Mouse (Mus musculus): ENCODE results near the gene H2-M10.3. TPM values are rescaled to one million over a fixed set of nuclear protein-coding genes. Genes with fewer than 3 reads are reported as not detected.
"Not testable (repeated sequence)": the region's sequence is repeated elsewhere in the genome, so short reads cannot be mapped to it uniquely, and the experiment has no call there.

Gene H2-M10.3
- polyA plus RNA-seq (2015; fragmentation: Nextera tagmentation; extraction: Ambion mirVana), result not detected in 2 replicates

GRCm38 (mm10) chr17:36368317-36368716, at the start of gene H2-M10.3:
Gene H2-M10.3 (minus strand): TSS chr17:36368417.
- H3K9me3 ChIP-seq (replicated peaks); H3K9ac ChIP-seq (replicated peaks); H3K27ac ChIP-seq (replicated peaks); H3K4me2 ChIP-seq; H3K36me3 ChIP-seq; H3K4me1 ChIP-seq; H3K27me3 ChIP-seq (replicated peaks); ATAC-seq (ENCODE audit: low FRiP score); H3K4me3 ChIP-seq (replicated peaks): not testable (repeated sequence)
- 93% methylated on average over 2 of the region's 2 CpGs for WGBS

- WGBS, result 60% methylated on average over 2 of the region's 2 CpGs
- H3K9me3 ChIP-seq (replicated peaks), result no peaks in the 10 kb centered on the region
- H3K36me3 ChIP-seq, result no peaks in the 10 kb centered on the region
- no peak overlapping the region; the same call in 1 of the 2 replicates for H3K9ac ChIP-seq (replicated peaks)
- ATAC-seq (ENCODE audit: low FRiP score), result no peak
- 0 out of 2 replicates have a peak, but pooled peaks cover 4% of the 10 kb centered on the region for H3K27me3 ChIP-seq (replicated peaks)
- H3K27ac ChIP-seq (replicated peaks), result no peak overlapping the region
- no peak overlapping the region for H3K4me3 ChIP-seq (replicated peaks)
- no peaks in the 10 kb centered on the region for H3K4me1 ChIP-seq
- no peak overlapping the region for H3K4me2 ChIP-seq
Measured at GRCm38 (mm10) chr17:36417416-36417815, 49.2 kb upstream of the H2-M10.3 start.

GRCm38 (mm10) chr17:36415407-36415806, 47.2 kb upstream of the H2-M10.3 start:
- H3K4me3 ChIP-seq (replicated peaks), result no peak overlapping the region
- no peak overlapping the region for H3K9ac ChIP-seq (replicated peaks)
- H3K9me3 ChIP-seq (replicated peaks), result no peaks in the 10 kb centered on the region
- no peak overlapping the region for H3K4me2 ChIP-seq
- no peaks in the 10 kb centered on the region for H3K4me1 ChIP-seq
- WGBS, result 71% methylated on average over 1 of the region's 1 CpGs
- ATAC-seq (ENCODE audit: low FRiP score), result no peak
- H3K36me3 ChIP-seq, result no peaks in the 10 kb centered on the region
- no peak overlapping the region for H3K27ac ChIP-seq (replicated peaks)
- H3K27me3 ChIP-seq (replicated peaks), result 0 out of 2 replicates have a peak, but pooled peaks cover 4% of the 10 kb centered on the region

GRCm38 (mm10) chr17:36414361-36414760, 46.1 kb upstream of the H2-M10.3 start:
- Histone ChIP-seq H3K4me2 (no peak overlapping the region), H3K27me3 (replicated peaks) (0 out of 2 replicates have a peak, but pooled peaks cover 3% of the 10 kb centered on the region), H3K36me3 (no peaks in the 10 kb centered on the region), H3K27ac (replicated peaks) (no peak overlapping the region), H3K9me3 (replicated peaks) (no peaks in the 10 kb centered on the region), H3K9ac (replicated peaks) (no peak overlapping the region), H3K4me1 (no peaks in the 10 kb centered on the region), H3K4me3 (replicated peaks) (no peak overlapping the region)
- WGBS, result 80% methylated on average over 1 of the region's 1 CpGs
- ATAC-seq (ENCODE audit: low FRiP score), result no peak

GRCm38 (mm10) chr17:36389907-36390306, 21.7 kb upstream of the H2-M10.3 start:
- Histone ChIP-seq H3K27ac (replicated peaks) (no peak overlapping the region), H3K4me1 (no peaks in the 10 kb centered on the region), H3K4me3 (replicated peaks) (no peak overlapping the region), H3K27me3 (replicated peaks) (no peaks in the 10 kb centered on the region), H3K36me3 (no peaks in the 10 kb centered on the region), H3K9me3 (replicated peaks) (no peaks in the 10 kb centered on the region), H3K9ac (replicated peaks) (no peak overlapping the region), H3K4me2 (no peak overlapping the region)
- WGBS, result 85% methylated on average over 2 of the region's 2 CpGs
- ATAC-seq (ENCODE audit: low FRiP score), result no peak

GRCm38 (mm10) chr17:36362404-36362803, 5.8 kb downstream of the H2-M10.3 start:
- not testable (repeated sequence) for ATAC-seq (ENCODE audit: low FRiP score); H3K4me1 ChIP-seq; H3K9ac ChIP-seq (replicated peaks); H3K36me3 ChIP-seq; H3K4me3 ChIP-seq (replicated peaks); H3K4me2 ChIP-seq; H3K27ac ChIP-seq (replicated peaks); H3K27me3 ChIP-seq (replicated peaks); H3K9me3 ChIP-seq (replicated peaks)

- not testable (repeated sequence) for H3K9ac ChIP-seq (replicated peaks); H3K4me1 ChIP-seq; H3K9me3 ChIP-seq (replicated peaks); H3K27me3 ChIP-seq (replicated peaks); H3K36me3 ChIP-seq; ATAC-seq (ENCODE audit: low FRiP score); H3K27ac ChIP-seq (replicated peaks); H3K4me2 ChIP-seq; H3K4me3 ChIP-seq (replicated peaks)
Measured at GRCm38 (mm10) chr17:36357512-36357911, 10.7 kb downstream of the H2-M10.3 start.

- H3K36me3 ChIP-seq, result no peaks in the 10 kb centered on the region
- peak; percentile 77 for ATAC-seq (ENCODE audit: low FRiP score)
- no peaks in the 10 kb centered on the region for H3K4me1 ChIP-seq
- no peak overlapping the region for H3K4me3 ChIP-seq (replicated peaks)
- H3K27ac ChIP-seq (replicated peaks), result no peak overlapping the region
- no peaks in the 10 kb centered on the region for H3K27me3 ChIP-seq (replicated peaks)
- no peak overlapping the region for H3K9ac ChIP-seq (replicated peaks)
- H3K4me2 ChIP-seq, result no peak overlapping the region
- WGBS, result 50% methylated on average over 3 of the region's 3 CpGs
- H3K9me3 ChIP-seq (replicated peaks), result no peaks in the 10 kb centered on the region
Measured at GRCm38 (mm10) chr17:36355763-36356162, 12.5 kb downstream of the H2-M10.3 start.

GRCm38 (mm10) chr17:36355343-36355742, 12.9 kb downstream of the H2-M10.3 start:
- H3K27ac ChIP-seq (replicated peaks); H3K4me3 ChIP-seq (replicated peaks); H3K4me2 ChIP-seq; H3K36me3 ChIP-seq; H3K27me3 ChIP-seq (replicated peaks); H3K9me3 ChIP-seq (replicated peaks); H3K4me1 ChIP-seq; H3K9ac ChIP-seq (replicated peaks): not testable (repeated sequence)
- ATAC-seq (ENCODE audit: low FRiP score), result peak; percentile 78

- ATAC-seq (ENCODE audit: low FRiP score), result no peak
- WGBS, result 88% methylated on average over 4 of the region's 4 CpGs
- no peak within 1 kb of the TSS for H3K9ac ChIP-seq (replicated peaks)
Measured at GRCm38 (mm10) chr17:36326055-36326454, 42.2 kb downstream of the H2-M10.3 start, which contains the start of gene H2-M10.1. Gene H2-M10.1 (minus strand): TSS chr17:36326155.

GRCm38 (mm10) chr17:36315689-36316253, 52.4 kb downstream of the H2-M10.3 start:
- ATAC-seq (ENCODE audit: low FRiP score), result peak; percentile 61
- Histone ChIP-seq H3K9me3 (replicated peaks) (no peaks in the 10 kb centered on the region), H3K27me3 (replicated peaks) (no peaks in the 10 kb centered on the region), H3K4me3 (replicated peaks) (peak overlapping the region; percentile 52), H3K36me3 (no peaks in the 10 kb centered on the region), H3K9ac (replicated peaks) (peak overlapping the region; percentile 67), H3K4me2 (peak overlapping the region; percentile 73), H3K4me1 (peaks cover 12% of the 10 kb centered on the region), H3K27ac (replicated peaks) (peak overlapping the region; percentile 95)
- WGBS, result 24% methylated on average over 5 of the region's 5 CpGs

More at GRCm38 (mm10) chr17:36326055-36326454, 42.2 kb downstream of the H2-M10.3 start, which contains the start of gene H2-M10.1:
- Histone ChIP-seq H3K27me3 (replicated peaks) (no peaks in the 10 kb centered on the region), H3K9me3 (replicated peaks) (no peaks in the 10 kb centered on the region), H3K27ac (replicated peaks) (no peak within 1 kb of the TSS), H3K36me3 (no peaks in the 10 kb centered on the region), H3K4me1 (no peaks in the 10 kb centered on the region), H3K4me2 (no peak within 1 kb of the TSS), H3K4me3 (replicated peaks) (no peak within 1 kb of the TSS)

GRCm38 (mm10) chr17:36315041-36315688, 53.1 kb downstream of the H2-M10.3 start:
- peak; percentile 95 for ATAC-seq (ENCODE audit: low FRiP score)
- Histone ChIP-seq H3K4me1 (peaks cover 12% of the 10 kb centered on the region), H3K4me2 (peak overlapping the region; percentile 73), H3K27me3 (replicated peaks) (no peaks in the 10 kb centered on the region), H3K9ac (replicated peaks) (peak overlapping the region; percentile 67), H3K4me3 (replicated peaks) (peak overlapping the region; percentile 52), H3K9me3 (replicated peaks) (no peaks in the 10 kb centered on the region), H3K36me3 (no peaks in the 10 kb centered on the region), H3K27ac (replicated peaks) (peak overlapping the region; percentile 95)
- under 1% methylated on average over 19 of the region's 19 CpGs for WGBS

Data from neural tube, embryonic 15.5 days (tissue).